Mouse (Mus musculus): ENCODE data around the gene Timm17b. TPM values are rescaled to one million over a fixed set of nuclear protein-coding genes. Genes with fewer than 3 reads are reported as not detected.
"Not testable (repeated sequence)": the region's sequence is repeated elsewhere in the genome, so short reads cannot be mapped to it uniquely, and the experiment has no call there.

Timm17b gene
- total and polyA plus RNA-seq, 3 experiments, result 40.2 to 45.0 (median 43.4) TPM

DNA sequence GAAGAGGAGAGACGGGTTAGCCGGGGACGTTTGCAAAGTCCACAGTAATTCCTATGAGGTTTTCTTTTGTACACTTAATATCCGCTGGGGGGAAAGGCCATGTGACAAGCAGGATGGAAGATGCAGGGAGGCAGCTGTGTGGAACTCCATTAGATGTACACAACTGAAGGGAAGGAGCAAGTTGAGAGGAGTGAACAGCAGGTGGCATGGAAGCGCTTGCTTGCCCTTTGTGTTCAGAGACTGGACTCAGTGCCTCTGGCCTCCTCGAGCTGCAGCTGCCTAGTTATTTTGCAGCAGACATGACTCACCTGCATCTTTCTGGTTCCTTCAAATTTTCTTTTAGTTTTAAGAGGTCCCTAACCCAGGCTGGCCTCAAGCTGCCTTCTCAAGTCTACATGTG lies 11.3 kb downstream of the Timm17b start:
- Histone ChIP-seq H3K4me3 (no peak overlapping the region), H3K9ac (ENCODE audit: low read depth, low read length) (no peak overlapping the region), H3K4me1 (ENCODE audit: control insufficient read depth, insufficient read depth, low read length) (no peaks in the 10 kb centered on the region), H3K36me3 (ENCODE audit: control insufficient read depth, insufficient read depth, low read length) (no peaks in the 10 kb centered on the region), H3K27ac (no peak overlapping the region), H3K27me3 (ENCODE audit: control insufficient read depth, insufficient read depth, low read length) (no peaks in the 10 kb centered on the region), H3K79me2 (replicated peaks; ENCODE audit: control insufficient read depth, insufficient read depth, low read length) (no peaks in the 10 kb centered on the region)
- intact Hi-C loops (cut with DNase I), result no loop called here
- no peak for DNase-seq
- whole genome bisulfite sequencing, result 57% methylated on average over 6 of the region's 6 CpGs
- no peak for TF ChIP-seq EP300 (IDR thresholded peaks at IDR 0.05; ENCODE audit: insufficient read depth, low read depth, low read length)
- peak; percentile 38; the same call in 1 of the 2 replicates for TF ChIP-seq CTCF (IDR thresholded peaks at IDR 0.05)
- TF ChIP-seq POLR2A (IDR thresholded peaks at IDR 0.05; ENCODE audit: insufficient read depth, low read depth, low read length), result no peak

- TF ChIP-seq CTCF (IDR thresholded peaks at IDR 0.05), result peak; percentile 47
- not testable (repeated sequence) for H3K9ac ChIP-seq (ENCODE audit: low read depth, low read length); H3K4me3 ChIP-seq; H3K36me3 ChIP-seq (ENCODE audit: control insufficient read depth, insufficient read depth, low read length); H3K27me3 ChIP-seq (ENCODE audit: control insufficient read depth, insufficient read depth, low read length); H3K4me1 ChIP-seq (ENCODE audit: control insufficient read depth, insufficient read depth, low read length); H3K27ac ChIP-seq; H3K79me2 ChIP-seq (replicated peaks; ENCODE audit: control insufficient read depth, insufficient read depth, low read length)
- intact Hi-C loops (cut with DNase I), result loop anchor here (1.0 kb wide), 1 partner anchor 102 kb away; no protein-coding TSS in a partner anchor
- DNase-seq, result peak in 1 of 2 experiments; percentile 40
- 18% methylated on average over 3 of the region's 3 CpGs for WGBS
Measured at GRCm38 (mm10) chrX:7915669-7916068, 16.5 kb downstream of the Timm17b start.

- WGBS, result 60% methylated on average over 6 of the region's 6 CpGs
- H3K9ac ChIP-seq (ENCODE audit: low read depth, low read length); H3K27ac ChIP-seq; H3K79me2 ChIP-seq (replicated peaks; ENCODE audit: control insufficient read depth, insufficient read depth, low read length); H3K4me1 ChIP-seq (ENCODE audit: control insufficient read depth, insufficient read depth, low read length); H3K4me3 ChIP-seq; H3K36me3 ChIP-seq (ENCODE audit: control insufficient read depth, insufficient read depth, low read length); intact Hi-C loops (cut with DNase I); DNase-seq: not testable (repeated sequence)
- peaks cover 10% of the 10 kb centered on the region for H3K27me3 ChIP-seq (ENCODE audit: control insufficient read depth, insufficient read depth, low read length)
- TF ChIP-seq CTCF (IDR thresholded peaks at IDR 0.05), result 0 out of 2 replicates have a peak, but pooled peaks have one; percentile 17
Measured at GRCm38 (mm10) chrX:7917960-7918359, 18.8 kb downstream of the Timm17b start.

- intact Hi-C loops (cut with DNase I), result no loop called here
- TF ChIP-seq CTCF (IDR thresholded peaks at IDR 0.05) (no peak), EP300 (IDR thresholded peaks at IDR 0.05; ENCODE audit: insufficient read depth, low read depth, low read length) (no peak), POLR2A (IDR thresholded peaks at IDR 0.05; ENCODE audit: insufficient read depth, low read depth, low read length) (no peak)
- H3K27ac ChIP-seq, result no peak within 1 kb of the TSS
- H3K4me3 ChIP-seq, result no peak within 1 kb of the TSS
- no peak for DNase-seq
- no peaks in the 10 kb centered on the region for H3K4me1 ChIP-seq (ENCODE audit: control insufficient read depth, insufficient read depth, low read length)
- no peaks in the 10 kb centered on the region for H3K79me2 ChIP-seq (replicated peaks; ENCODE audit: control insufficient read depth, insufficient read depth, low read length)
- H3K9ac ChIP-seq (ENCODE audit: low read depth, low read length), result no peak within 1 kb of the TSS
- peaks cover 11% of the 10 kb centered on the region for H3K27me3 ChIP-seq (ENCODE audit: control insufficient read depth, insufficient read depth, low read length)
- 17% methylated on average over 38 of the region's 40 CpGs for WGBS
- H3K36me3 ChIP-seq (ENCODE audit: control insufficient read depth, insufficient read depth, low read length), result no peaks in the 10 kb centered on the region
Measured at GRCm38 (mm10) chrX:7919601-7920383, 20.6 kb downstream of the Timm17b start, which contains the start of gene Pcsk1n. Gene Pcsk1n, plus strand, starts transcription at chrX:7919822.

DNA sequence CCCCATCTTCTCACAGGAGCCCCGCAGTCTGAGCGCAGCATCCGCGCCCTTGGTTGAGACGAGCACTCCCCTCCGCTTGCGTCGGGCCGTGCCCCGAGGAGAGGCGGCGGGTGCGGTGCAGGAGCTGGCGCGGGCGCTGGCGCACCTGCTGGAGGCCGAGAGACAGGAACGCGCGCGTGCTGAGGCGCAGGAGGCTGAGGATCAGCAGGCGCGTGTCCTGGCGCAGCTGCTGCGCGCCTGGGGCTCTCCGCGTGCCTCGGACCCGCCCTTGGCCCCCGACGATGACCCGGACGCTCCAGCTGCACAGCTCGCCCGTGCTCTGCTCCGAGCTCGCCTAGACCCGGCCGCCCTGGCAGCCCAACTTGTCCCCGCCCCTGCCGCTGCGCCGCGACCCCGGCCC lies 22.9 kb downstream of the Timm17b start:
- DNase-seq, result no peak
- H3K27me3 ChIP-seq (ENCODE audit: control insufficient read depth, insufficient read depth, low read length), result peaks cover 11% of the 10 kb centered on the region
- intact Hi-C loops (cut with DNase I), result no loop called here
- no peak overlapping the region for H3K9ac ChIP-seq (ENCODE audit: low read depth, low read length)
- H3K4me3 ChIP-seq, result no peak overlapping the region
- WGBS, result 10% methylated on average over 46 of the region's 48 CpGs
- no peak overlapping the region for H3K27ac ChIP-seq
- H3K79me2 ChIP-seq (replicated peaks; ENCODE audit: control insufficient read depth, insufficient read depth, low read length), result no peaks in the 10 kb centered on the region
- H3K4me1 ChIP-seq (ENCODE audit: control insufficient read depth, insufficient read depth, low read length), result no peaks in the 10 kb centered on the region
- TF ChIP-seq EP300 (IDR thresholded peaks at IDR 0.05; ENCODE audit: insufficient read depth, low read depth, low read length) (no peak), CTCF (IDR thresholded peaks at IDR 0.05) (no peak), POLR2A (IDR thresholded peaks at IDR 0.05; ENCODE audit: insufficient read depth, low read depth, low read length) (no peak)
- no peaks in the 10 kb centered on the region for H3K36me3 ChIP-seq (ENCODE audit: control insufficient read depth, insufficient read depth, low read length)

GRCm38 (mm10) chrX:7926266-7926665 lies 27.1 kb downstream of the Timm17b start:
- 64% methylated on average over 6 of the region's 6 CpGs for WGBS
- no peaks in the 10 kb centered on the region for H3K36me3 ChIP-seq (ENCODE audit: control insufficient read depth, insufficient read depth, low read length)
- no peaks in the 10 kb centered on the region for H3K79me2 ChIP-seq (replicated peaks; ENCODE audit: control insufficient read depth, insufficient read depth, low read length)
- intact Hi-C loops (cut with DNase I), result no loop called here
- no peak overlapping the region for H3K27ac ChIP-seq
- H3K4me1 ChIP-seq (ENCODE audit: control insufficient read depth, insufficient read depth, low read length), result no peaks in the 10 kb centered on the region
- H3K27me3 ChIP-seq (ENCODE audit: control insufficient read depth, insufficient read depth, low read length), result peaks cover 8% of the 10 kb centered on the region
- H3K9ac ChIP-seq (ENCODE audit: low read depth, low read length), result no peak overlapping the region
- DNase-seq, result no peak
- H3K4me3 ChIP-seq, result no peak overlapping the region
- no peak for TF ChIP-seq EP300 (IDR thresholded peaks at IDR 0.05; ENCODE audit: insufficient read depth, low read depth, low read length)
- no peak for TF ChIP-seq POLR2A (IDR thresholded peaks at IDR 0.05; ENCODE audit: insufficient read depth, low read depth, low read length)
- no peak for TF ChIP-seq CTCF (IDR thresholded peaks at IDR 0.05)
